Mouse (Mus musculus): Measurements from ENCODE around the gene Gnaz.

DNA sequence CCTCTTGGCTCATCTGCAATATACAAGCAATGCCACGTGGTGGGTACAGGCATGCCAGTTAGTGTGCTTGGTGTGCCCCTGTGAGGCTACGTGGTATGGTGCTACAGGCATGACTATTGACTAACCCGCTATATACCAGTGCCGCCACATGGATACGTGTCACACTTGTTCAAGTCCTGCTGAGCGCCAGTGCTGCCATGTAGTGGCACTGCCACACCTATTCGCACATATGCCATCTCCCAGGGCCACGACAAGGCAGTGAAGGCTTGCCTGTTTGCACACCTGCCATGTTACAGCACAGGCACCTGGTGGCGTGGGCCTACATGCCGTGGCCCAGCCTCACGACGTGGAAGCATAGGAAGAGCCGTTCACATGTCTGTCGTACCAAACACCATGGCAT is 42.7 kb upstream of the Gnaz start:
- TF ChIP-seq POLR2A (IDR thresholded peaks at IDR 0.05; ENCODE audit: insufficient read depth, low read depth, low read length): no peak
- no peak for TF ChIP-seq CTCF (IDR thresholded peaks at IDR 0.05)
- TF ChIP-seq EP300 (IDR thresholded peaks at IDR 0.05; ENCODE audit: insufficient read depth, low read depth, low read length): no peak

All from heart, adult 2 months (tissue).